In genomic region chr11:53769185-53769576, GRCm38 (mm10) we compare ENCODE assay signal across 8 mouse cellular contexts. TPM values are rescaled to one million over a fixed set of nuclear protein-coding genes. Genes with fewer than 3 reads are reported as not detected.
DNase-seq lines count a peak whose midpoint lies in the region; ATAC-seq and TF ChIP-seq lines count a peak whose summit lies in the region.

No protein-coding gene starts in this region.

- no peak for TF ChIP-seq POLR2A in MEL (IDR thresholded peaks at IDR 0.05; ENCODE audit: control insufficient read depth in 1 of 2, insufficient read depth in 1 of 2, low read depth in 1 of 2, low read length in 2 of 2, poor library complexity in 1 of 2)

- no peaks in the 10 kb centered on the region for H3K9me3 ChIP-seq in heart, embryonic 14.5 days (ENCODE audit: control insufficient read depth, low read length)
- no peaks in the 10 kb centered on the region for H3K9me3 ChIP-seq in MEL (replicated peaks; ENCODE audit: insufficient read depth, low read length)
- H3K9me3 ChIP-seq in hindbrain, embryonic 13.5 days = no peaks in the 10 kb centered on the region
- no peaks in the 10 kb centered on the region for H3K9me3 ChIP-seq in midbrain, embryonic 13.5 days

- intact Hi-C loops in heart, postnatal 25 days (cut with DNase I) = no loop called here

- ATAC-seq in heart, embryonic 14.5 days (ENCODE audit: insufficient number of reproducible peaks, insufficient read depth, low FRiP score, low read depth) = no peak
- ATAC-seq in hindbrain, embryonic 13.5 days (ENCODE audit: low FRiP score) = no peak
- ATAC-seq in midbrain, embryonic 13.5 days = no peak

- H3K36me3 ChIP-seq in heart, embryonic 14.5 days (ENCODE audit: control insufficient read depth, insufficient read depth, low read length) = peaks cover 15% of the 10 kb centered on the region
- peaks cover 0 to 7% of the 10 kb centered on the region in 2 experiments; a peak in 2 of 4 replicates for H3K36me3 ChIP-seq in MEL (ENCODE audit: control insufficient read depth in 1 of 2, insufficient read depth in 2 of 2, low read length in 2 of 2)
- H3K36me3 ChIP-seq in hindbrain, embryonic 13.5 days = no peaks in the 10 kb centered on the region
- no peaks in the 10 kb centered on the region for H3K36me3 ChIP-seq in midbrain, embryonic 13.5 days

- H3K4me3 ChIP-seq in heart, embryonic 14.5 days (ENCODE audit: control insufficient read depth in 1 of 2, insufficient read depth in 1 of 2, low read depth in 1 of 2, low read length in 2 of 2) = peak overlapping the region; percentile 87 to 89; a peak in 3 of 4 replicates
- H3K4me3 ChIP-seq in MEL (ENCODE audit: control insufficient read depth in 1 of 2, insufficient read depth in 1 of 2, low read depth in 2 of 2, low read length in 2 of 2) = peak overlapping the region; percentile 36 to 49; a peak in 3 of 4 replicates
- peak overlapping the region; percentile 74 for H3K4me3 ChIP-seq in hindbrain, embryonic 13.5 days
- H3K4me3 ChIP-seq in midbrain, embryonic 13.5 days (replicated peaks) = peak overlapping the region; percentile 68; the same call in 1 of the 2 replicates

- TF ChIP-seq RAD21 in MEL (IDR thresholded peaks at IDR 0.05; ENCODE audit: low read depth, low read length) = no peak

- 0 out of 4 replicates have a peak overlapping the region, but pooled peaks have one; percentile 20 to 24 for H3K27ac ChIP-seq in heart, embryonic 14.5 days (replicated peaks in 1 of 2; ENCODE audit: control insufficient read depth in 1 of 2, insufficient read depth in 1 of 2, low read depth in 2 of 2, low read length in 2 of 2)
- H3K27ac ChIP-seq in MEL (ENCODE audit: control insufficient read depth, low read depth, low read length) = no peak overlapping the region
- H3K27ac ChIP-seq in hindbrain, embryonic 13.5 days = no peak overlapping the region
- no peak overlapping the region for H3K27ac ChIP-seq in midbrain, embryonic 13.5 days

- H3K4me2 ChIP-seq in heart, embryonic 14.5 days (ENCODE audit: low read length) = peak overlapping the region; percentile 84
- H3K4me2 ChIP-seq in hindbrain, embryonic 13.5 days = peak overlapping the region; percentile 97
- H3K4me2 ChIP-seq in midbrain, embryonic 13.5 days (replicated peaks) = peak overlapping the region; percentile 99

- peaks cover 9 to 11% of the 10 kb centered on the region in 2 experiments; a peak in 3 of 4 replicates for H3K4me1 ChIP-seq in heart, embryonic 14.5 days (ENCODE audit: control insufficient read depth in 2 of 2, insufficient read depth in 2 of 2, low read length in 2 of 2)
- peaks cover 0 to 15% of the 10 kb centered on the region in 2 experiments; a peak in 3 of 4 replicates for H3K4me1 ChIP-seq in MEL (ENCODE audit: control insufficient read depth in 1 of 2, insufficient read depth in 2 of 2, low read length in 2 of 2)
- H3K4me1 ChIP-seq in hindbrain, embryonic 13.5 days (replicated peaks) = peaks cover 13% of the 10 kb centered on the region
- peaks cover 5% of the 10 kb centered on the region; the same call in 1 of the 2 replicates for H3K4me1 ChIP-seq in midbrain, embryonic 13.5 days (replicated peaks)

- H3K79me2 ChIP-seq in MEL (ENCODE audit: control insufficient read depth, insufficient read depth, low read length, poor library complexity) = no peaks in the 10 kb centered on the region

- no peak for TF ChIP-seq EP300 in MEL (IDR thresholded peaks at IDR 0.05; ENCODE audit: low read depth in 1 of 2, low read length in 2 of 2)

- 43% methylated on average over 12 of the region's 12 CpGs for WGBS in heart, embryonic 14.5 days
- WGBS in hindbrain, embryonic 13.5 days = 65% methylated on average over 12 of the region's 12 CpGs
- WGBS in midbrain, embryonic 13.5 days = 60% methylated on average over 12 of the region's 12 CpGs

- no peak for DNase-seq in heart, postnatal 25 days (ENCODE audit: low spot score)
- DNase-seq in MEL (ENCODE audit: low read depth, low spot score) (no peak), adipocyte (ENCODE audit: low spot score) (no peak)
- no peak for DNase-seq in right cerebral cortex, postnatal 36 days (ENCODE audit: low spot score in 2 of 2)
- DNase-seq in urinary bladder, adult 18-20 months (ENCODE audit: low spot score in 2 of 2) = no peak

- H3K27me3 ChIP-seq in heart, embryonic 14.5 days (ENCODE audit: control insufficient read depth, insufficient read depth, low read length) = no peaks in the 10 kb centered on the region
- H3K27me3 ChIP-seq in MEL (ENCODE audit: control insufficient read depth in 1 of 2, insufficient read depth in 2 of 2, low read length in 2 of 2) = peaks cover 3 to 7% of the 10 kb centered on the region in 2 experiments; a peak in 3 of 4 replicates
- H3K27me3 ChIP-seq in hindbrain, embryonic 13.5 days = peaks cover 58% of the 10 kb centered on the region
- peaks cover 48% of the 10 kb centered on the region for H3K27me3 ChIP-seq in midbrain, embryonic 13.5 days

- peak overlapping the region; percentile 82 for H3K9ac ChIP-seq in heart, embryonic 14.5 days (ENCODE audit: low read length)
- peak overlapping the region; percentile 46 for H3K9ac ChIP-seq in MEL (ENCODE audit: control insufficient read depth, low read depth, low read length, poor library complexity, severe bottlenecking)
- peak overlapping the region; percentile 78 for H3K9ac ChIP-seq in hindbrain, embryonic 13.5 days
- peak overlapping the region; percentile 65; the same call in 1 of the 2 replicates for H3K9ac ChIP-seq in midbrain, embryonic 13.5 days (replicated peaks)

- TF ChIP-seq CTCF in MEL (IDR thresholded peaks at IDR 0.05 in 2 of 3, conservative IDR thresholded peaks at IDR 0.05 in 1 of 3; ENCODE audit: control insufficient read depth in 1 of 3, insufficient read depth in 1 of 3, low read depth in 2 of 3, low read length in 3 of 3, poor library complexity in 1 of 3, severe bottlenecking in 1 of 3) = no peak

TF ChIP-seq in MEL, 35 proteins besides CTCF, POLR2A, EP300 and RAD21:
- no peak for TF ChIP-seq CHD1 (IDR thresholded peaks at IDR 0.05; ENCODE audit: low read depth, low read length)
- no peak for TF ChIP-seq BHLHE40 (IDR thresholded peaks at IDR 0.05; ENCODE audit: borderline replicate concordance, low read depth, low read length)
- TF ChIP-seq MYC (IDR thresholded peaks at IDR 0.05; ENCODE audit: low read depth, low read length) = no peak
- TF ChIP-seq ZC3H11A (IDR thresholded peaks at IDR 0.05; ENCODE audit: low read depth, low read length) = no peak
- no peak for TF ChIP-seq JUND (IDR thresholded peaks at IDR 0.05; ENCODE audit: low read depth, low read length)
- no peak for TF ChIP-seq TAL1 (IDR thresholded peaks at IDR 0.05; ENCODE audit: low read length)
- no peak for TF ChIP-seq ELF1 (IDR thresholded peaks at IDR 0.05; ENCODE audit: low read depth, low read length)
- TF ChIP-seq E2F4 (IDR thresholded peaks at IDR 0.05; ENCODE audit: borderline replicate concordance, low read depth, low read length) = no peak
- TF ChIP-seq MAFK (IDR thresholded peaks at IDR 0.05; ENCODE audit: borderline replicate concordance, low read depth, low read length) = no peak
- TF ChIP-seq TCF12 (IDR thresholded peaks at IDR 0.05; ENCODE audit: low read depth, low read length) = no peak
- TF ChIP-seq SMC3 (IDR thresholded peaks at IDR 0.05; ENCODE audit: low read depth, low read length) = no peak
- no peak for TF ChIP-seq POLR2AphosphoS2 (IDR thresholded peaks at IDR 0.05; ENCODE audit: low read length)
- no peak for TF ChIP-seq SIN3A (IDR thresholded peaks at IDR 0.05; ENCODE audit: low read length)
- no peak for TF ChIP-seq CHD2 (IDR thresholded peaks at IDR 0.05; ENCODE audit: low read length)
- no peak for TF ChIP-seq ZMIZ1 (IDR thresholded peaks at IDR 0.05; ENCODE audit: low read depth, low read length)

RNA-seq across cellular contexts. Expression of gene Irf1, which starts 0.6 kb away (rescaled TPM):
- polyA plus RNA-seq in heart, embryonic 14.5 days (2014; fragmentation: Nextera tagmentation; extraction: Ambion mirVana) = 9.3 and 10.8 TPM in 2 replicates
- 10 to 100 TPM; 13.7 to 21.1 TPM for total RNA-seq in heart, postnatal 25 days (2021)
- 0.46 and 0.73 TPM in 2 replicates for total RNA-seq in MEL (2012; rRNA removed)
- 1 to 10 TPM in 1 of 2 experiments, not detected in 1; 1.9 TPM for polyA plus RNA-seq in MEL (2012; ENCODE audit: insufficient read depth in 1 of 2, insufficient read length in 2 of 2, low read depth in 1 of 2, low replicate concordance in 2 of 2, missing spikeins in 1 of 2)
- polyA plus RNA-seq in hindbrain, embryonic 13.5 days (2015; fragmentation: Nextera tagmentation; extraction: Ambion mirVana) = 2.5 and 2.9 TPM in 2 replicates
- polyA plus RNA-seq in midbrain, embryonic 13.5 days (2015; fragmentation: Nextera tagmentation; extraction: Ambion mirVana) = 1.5 and 2.0 TPM in 2 replicates

RNA-seq across cellular contexts. Expression of gene Gm17334, which starts 3.8 kb away (rescaled TPM):
- not detected in 2 replicates for polyA plus RNA-seq in heart, embryonic 14.5 days (2014; fragmentation: Nextera tagmentation; extraction: Ambion mirVana)
- total RNA-seq in heart, postnatal 25 days (2021) = under 1 TPM in 1 of 2 experiments, not detected in 1; 0.31 TPM
- not detected in 2 replicates for total RNA-seq in MEL (2012; rRNA removed)
- not detected for polyA plus RNA-seq in MEL (2012; ENCODE audit: insufficient read depth in 1 of 2, insufficient read length in 2 of 2, low read depth in 1 of 2, low replicate concordance in 2 of 2, missing spikeins in 1 of 2)
- polyA plus RNA-seq in hindbrain, embryonic 13.5 days (2015; fragmentation: Nextera tagmentation; extraction: Ambion mirVana) = not detected in 2 replicates
- not detected in 2 replicates for polyA plus RNA-seq in midbrain, embryonic 13.5 days (2015; fragmentation: Nextera tagmentation; extraction: Ambion mirVana)

RNA-seq across cellular contexts. Expression of gene Il5, which starts 48.6 kb away (rescaled TPM):
- polyA plus RNA-seq in heart, embryonic 14.5 days (2014; fragmentation: Nextera tagmentation; extraction: Ambion mirVana) = not detected in 2 replicates
- total RNA-seq in heart, postnatal 25 days (2021) = not detected
- total RNA-seq in MEL (2012; rRNA removed) = not detected in 2 replicates
- not detected for polyA plus RNA-seq in MEL (2012; ENCODE audit: insufficient read depth in 1 of 2, insufficient read length in 2 of 2, low read depth in 1 of 2, low replicate concordance in 2 of 2, missing spikeins in 1 of 2)
- polyA plus RNA-seq in hindbrain, embryonic 13.5 days (2015; fragmentation: Nextera tagmentation; extraction: Ambion mirVana) = not detected in 2 replicates
- not detected in 2 replicates for polyA plus RNA-seq in midbrain, embryonic 13.5 days (2015; fragmentation: Nextera tagmentation; extraction: Ambion mirVana)

Comparison
In these comparisons a context has a peak if more than half of its experiments do, and no peak if none do; other contexts are left out.
1. H3K27ac ChIP-seq: peak in heart, embryonic 14.5 days (2 of 2); none in MEL (single experiment), hindbrain, embryonic 13.5 days (single experiment) and midbrain, embryonic 13.5 days (single experiment).
2. Peak in every context shown above with its lines, with median percentiles within 50 percentile points of each other: H3K4me2 ChIP-seq, H3K4me3 ChIP-seq and H3K9ac ChIP-seq.